Mouse (Mus musculus) forebrain, postnatal 0 days (tissue): ENCODE results near the gene Zfp791. TPM values are rescaled to one million over a fixed set of nuclear protein-coding genes. Genes with fewer than 3 reads are reported as not detected.
A peak's percentile ranks its signal among the peaks of the same experiment; 100 is the strongest.

Experiments used
- ATAC-seq: fragments of 200-750 bp; cut with Nextera tagmentation; 2 replicates; pipeline ENCODE4 v1.8.0; 2017; ENCODE audit warnings: mild to moderate bottlenecking, moderate library complexity
- DNase-seq: peaks from one replicate; pipeline ENCODE4 v3.0.0-alpha.2; 2015
- H3K27ac ChIP-seq: fragments of 300-500 bp; sonication (generic); 2 replicates; pipeline ENCODE4 v1.5.1; 2014; ENCODE audit warnings: low read depth, mild to moderate bottlenecking, antibody characterized with exemption, low read length, moderate library complexity, mixed read lengths
- H3K27me3 ChIP-seq: fragments of 300-500 bp; sonication (generic); 2 replicates; pipeline ENCODE4 v1.6.1; 2014; ENCODE audit warnings: mild to moderate bottlenecking, low read length, mixed read lengths; ENCODE audit not compliant: insufficient read depth
- H3K36me3 ChIP-seq: fragments of 300-500 bp; sonication (generic); 2 replicates; pipeline ENCODE4 v1.6.1; 2014; ENCODE audit warnings: mild to moderate bottlenecking, moderate library complexity; ENCODE audit not compliant: insufficient read depth
- H3K4me1 ChIP-seq: fragments of 300-500 bp; sonication (generic); 2 replicates; pipeline ENCODE4 v1.6.1; 2014; ENCODE audit warnings: antibody characterized with exemption; ENCODE audit not compliant: insufficient read depth
- H3K4me2 ChIP-seq: fragments of 300-500 bp; sonication (generic); 2 replicates; pipeline ENCODE4 v1.6.1; 2014; ENCODE audit warnings: low read depth, mild to moderate bottlenecking, moderate library complexity
- H3K4me3 ChIP-seq: fragments of 300-500 bp; sonication (generic); 2 replicates; pipeline ENCODE4 v1.5.1; 2014; ENCODE audit warnings: low read depth, low read length, mixed read lengths
- H3K9ac ChIP-seq: fragments of 300-500 bp; sonication (generic); 2 replicates; pipeline ENCODE4 v1.6.1; 2014; ENCODE audit warnings: mild to moderate bottlenecking
- H3K9me3 ChIP-seq: fragments of 300-500 bp; sonication (generic); 2 replicates; pipeline ENCODE4 v1.6.1; 2016; ENCODE audit warnings: low read length
- CTCF ChIP-seq: sonication (generic); IDR thresholded peaks from 2 replicates; pipeline ENCODE4 v1.5.1; 2016; ENCODE audit warnings: antibody characterized with exemption, control low read depth, low read depth
- WGBS: fragments of 180-500 bp; shearing (Covaris S2); extraction: QIAGEN DNeasy Blood & Tissue Kit; methylation state at CpG from one replicate; pipeline ENCODE4 v1.1.7; 2014; 5-methylcytosine and 5-hydroxymethylcytosine counted together
- polyA plus RNA-seq: library from polyadenylated mRNA; unstranded; fragments of >200 nt; fragmentation: Nextera tagmentation; extraction: Ambion mirVana; gene quantifications from 2 replicates; pipeline ENCODE4 v1.2.1, GENCODE M21; 2015
- total RNA-seq: library from RNA; depleted of rRNA; stranded (reverse); fragments of >200 nt; gene quantifications from 2 replicates; pipeline ENCODE4 v1.2.3, GENCODE M21; 2014

Gene Zfp791
- total and polyA plus RNA-seq, 2 experiments from 2014 or later = 2.4 to 2.7 TPM

- no peaks in the 10 kb centered on the region for H3K27me3 ChIP-seq
- H3K27ac ChIP-seq = no peak overlapping the region
- DNase-seq (no peak), ATAC-seq (no peak)
- peaks cover 13% of the 10 kb centered on the region for H3K4me1 ChIP-seq
- no peak for TF ChIP-seq CTCF
- peaks cover 38% of the 10 kb centered on the region for H3K36me3 ChIP-seq
- no peak overlapping the region for H3K9ac ChIP-seq
- WGBS = 93% methylated on average over 10 of the region's 10 CpGs
- no peak overlapping the region for H3K4me2 ChIP-seq
- H3K9me3 ChIP-seq = no peaks in the 10 kb centered on the region
- no peak overlapping the region for H3K4me3 ChIP-seq
Observed at GRCm38 (mm10) chr8:85074617-85075016, 48.3 kb downstream of the Zfp791 start.

DNA sequence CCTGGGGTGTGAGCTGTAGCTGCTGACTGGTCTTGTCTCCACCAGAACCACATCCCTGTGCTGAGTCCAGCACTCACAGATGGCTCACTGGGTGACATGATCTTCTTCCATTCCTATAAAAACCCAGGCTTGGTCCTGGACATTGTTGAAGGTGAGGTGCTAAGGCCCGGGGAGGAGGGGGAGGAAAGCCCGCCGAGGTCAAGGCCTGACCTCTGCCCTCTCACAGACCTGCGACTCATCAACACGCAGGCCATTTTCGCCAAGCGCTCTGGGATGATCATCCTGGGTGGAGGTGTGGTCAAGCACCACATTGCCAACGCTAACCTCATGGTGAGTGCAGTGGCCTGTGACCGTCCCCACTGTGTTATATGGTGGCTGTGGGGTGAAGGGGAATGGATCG lies 48.7 kb downstream of the Zfp791 start:
- DNase-seq = no peak
- 90% methylated on average over 10 of the region's 10 CpGs for WGBS

GRCm38 (mm10) chr8:85073041-85073612 lies 49.8 kb downstream of the Zfp791 start:
- Histone ChIP-seq H3K27ac (no peak overlapping the region), H3K4me1 (peaks cover 12% of the 10 kb centered on the region), H3K27me3 (no peaks in the 10 kb centered on the region), H3K9me3 (no peaks in the 10 kb centered on the region), H3K4me2 (no peak overlapping the region), H3K9ac (no peak overlapping the region), H3K4me3 (no peak overlapping the region), H3K36me3 (peaks cover 43% of the 10 kb centered on the region)
- 92% methylated on average over 15 of the region's 15 CpGs for WGBS
- DNase-seq = no peak
- ATAC-seq = no peak
- no peak for TF ChIP-seq CTCF

More for the DNA sequence above, 48.7 kb downstream of the Zfp791 start:
- Histone ChIP-seq H3K4me3 (no peak overlapping the region), H3K9me3 (no peaks in the 10 kb centered on the region), H3K27me3 (no peaks in the 10 kb centered on the region), H3K4me2 (no peak overlapping the region), H3K4me1 (peaks cover 12% of the 10 kb centered on the region), H3K9ac (no peak overlapping the region), H3K27ac (no peak overlapping the region), H3K36me3 (peaks cover 38% of the 10 kb centered on the region)
- no peak for ATAC-seq
- no peak for TF ChIP-seq CTCF

GRCm38 (mm10) chr8:85072364-85072929 lies 50.4 kb downstream of the Zfp791 start:
- no peak for TF ChIP-seq CTCF
- ATAC-seq = no peak
- H3K4me1 ChIP-seq = peaks cover 12% of the 10 kb centered on the region
- 42% methylated on average over 9 of the region's 9 CpGs for WGBS
- H3K36me3 ChIP-seq = peaks cover 50% of the 10 kb centered on the region
- H3K27me3 ChIP-seq = no peaks in the 10 kb centered on the region
- H3K9ac ChIP-seq = peak overlapping the region; percentile 85
- H3K9me3 ChIP-seq = no peaks in the 10 kb centered on the region
- H3K27ac ChIP-seq = peak overlapping the region; percentile 94
- DNase-seq = no peak
- peak overlapping the region; percentile 94 for H3K4me3 ChIP-seq
- H3K4me2 ChIP-seq = peak overlapping the region; percentile 69

DNA sequence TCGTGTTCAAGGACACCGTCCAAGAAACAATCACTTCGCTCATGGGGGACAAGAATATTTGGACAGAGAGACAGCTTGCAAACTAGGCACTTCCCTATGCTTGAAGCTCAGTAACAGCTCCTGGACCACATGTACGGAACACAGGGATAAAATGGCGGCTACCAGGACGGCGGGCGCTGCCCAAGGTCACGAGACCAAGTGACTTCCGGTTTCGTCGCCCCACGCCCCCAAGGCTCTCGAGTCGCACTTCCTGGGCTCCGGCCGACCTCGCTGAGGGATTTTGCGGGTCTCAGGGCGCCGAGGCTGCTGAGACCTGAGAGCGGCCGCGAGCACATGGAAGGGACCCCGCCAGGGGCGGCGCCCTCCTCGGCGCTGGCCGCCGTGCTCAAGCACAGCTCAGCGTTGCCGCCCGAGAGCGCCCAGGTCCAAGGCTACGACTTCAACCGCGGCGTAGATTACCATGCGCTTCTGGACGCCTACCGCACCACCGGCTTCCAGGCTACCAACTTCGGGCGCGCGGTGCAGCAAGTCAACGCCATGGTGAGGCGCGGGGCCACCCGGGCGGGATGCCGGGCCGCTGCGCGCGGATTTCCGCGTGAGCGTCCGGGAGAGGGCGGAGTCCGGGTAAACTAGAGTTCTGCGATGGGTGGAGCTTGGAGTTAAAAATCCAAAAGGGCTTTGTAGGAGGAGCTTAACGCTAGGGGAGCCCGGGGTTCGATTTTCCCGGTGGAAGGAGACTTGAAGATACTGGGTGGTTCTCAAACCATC lies 51.2 kb downstream of the Zfp791 start, which contains the start of gene Dhps:
Dhps (plus strand) TSS at position 244 of the 768 bp plus-strand sequence.
- Histone ChIP-seq H3K27me3 (no peaks in the 10 kb centered on the region), H3K27ac (peak within 1 kb of the TSS; percentile 94), H3K4me1 (peaks cover 12% of the 10 kb centered on the region), H3K9me3 (no peaks in the 10 kb centered on the region), H3K9ac (peak within 1 kb of the TSS; percentile 85), H3K36me3 (peaks cover 55% of the 10 kb centered on the region), H3K4me3 (peak within 1 kb of the TSS; percentile 94), H3K4me2 (peak within 1 kb of the TSS; percentile 69)
- WGBS = under 1% methylated on average over 67 of the region's 68 CpGs
- peak; percentile 96 for ATAC-seq
- peak; percentile 94 for DNase-seq
- TF ChIP-seq CTCF = no peak; the same call in 1 of the 2 replicates

DNA sequence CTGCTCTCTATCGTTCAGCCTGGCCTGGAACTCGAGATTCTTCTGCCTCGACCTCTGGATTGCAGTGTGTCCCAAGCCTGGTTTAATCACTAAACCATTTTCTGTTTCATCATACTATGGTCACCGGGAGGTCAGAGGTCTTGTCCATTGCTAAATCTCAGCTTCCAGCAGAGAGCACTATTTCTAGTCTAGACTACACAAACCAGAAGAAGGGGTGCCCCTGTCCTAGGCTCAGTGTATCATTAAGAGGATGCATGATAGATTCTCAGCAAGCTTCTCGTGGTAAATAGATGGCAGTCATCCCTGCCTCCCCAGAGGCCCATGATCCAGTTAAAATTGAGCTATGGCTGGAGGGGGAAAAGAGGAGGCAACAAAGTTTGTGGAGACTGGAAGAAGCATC lies 51.9 kb downstream of the Zfp791 start:
- Histone ChIP-seq H3K27ac (peak overlapping the region; percentile 94), H3K9me3 (no peaks in the 10 kb centered on the region), H3K4me3 (peak overlapping the region; percentile 94), H3K27me3 (no peaks in the 10 kb centered on the region), H3K4me2 (peak overlapping the region; percentile 69), H3K9ac (peak overlapping the region; percentile 85), H3K36me3 (peaks cover 54% of the 10 kb centered on the region), H3K4me1 (peaks cover 12% of the 10 kb centered on the region)
- no peak for DNase-seq
- no peak for ATAC-seq
- TF ChIP-seq CTCF = no peak
- 84% methylated on average over 5 of the region's 5 CpGs for WGBS

DNA sequence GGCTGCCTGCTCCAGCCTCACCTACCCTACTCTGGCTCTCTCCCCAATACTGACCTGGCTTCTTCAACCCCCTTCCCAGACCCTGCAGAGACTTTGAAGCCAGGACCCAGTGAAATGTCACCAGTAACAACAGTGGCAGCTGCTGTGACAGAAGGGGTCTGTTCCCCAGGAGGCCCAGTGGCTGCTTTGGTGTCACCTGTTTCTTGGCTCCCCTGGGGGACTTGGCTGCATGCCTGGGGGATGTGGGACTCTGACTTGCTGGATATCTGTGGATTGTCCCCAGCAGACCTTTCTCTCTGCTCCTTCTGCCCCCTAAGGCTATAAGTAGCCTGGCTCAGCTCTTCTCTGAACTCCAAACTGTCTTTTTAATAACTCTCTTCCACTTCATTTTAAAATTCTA lies 54.9 kb downstream of the Zfp791 start, which contains the start of gene Gm5741:
Gm5741 (minus strand) TSS at position 1 of the 400 bp plus-strand sequence.
- no peak within 1 kb of the TSS for H3K9ac ChIP-seq
- H3K27me3 ChIP-seq = no peaks in the 10 kb centered on the region
- DNase-seq = no peak
- H3K9me3 ChIP-seq = no peaks in the 10 kb centered on the region
- H3K4me3 ChIP-seq = no peak within 1 kb of the TSS
- H3K36me3 ChIP-seq = peaks cover 40% of the 10 kb centered on the region
- ATAC-seq = no peak
- H3K27ac ChIP-seq = no peak within 1 kb of the TSS
- no peak within 1 kb of the TSS for H3K4me2 ChIP-seq
- no peak for TF ChIP-seq CTCF
- H3K4me1 ChIP-seq = peaks cover 12% of the 10 kb centered on the region
